Mouse (Mus musculus) kidney, postnatal 25 days (tissue): Measurements from ENCODE around the gene Cept1.

ENCODE experiments used
- DNase-seq, 2 experiments: peaks; one replicate each; pipeline ENCODE4 v3.0.0; 2021; ENCODE audit warnings: mixed read lengths in 2 of 2

Cept1 gene

DNA sequence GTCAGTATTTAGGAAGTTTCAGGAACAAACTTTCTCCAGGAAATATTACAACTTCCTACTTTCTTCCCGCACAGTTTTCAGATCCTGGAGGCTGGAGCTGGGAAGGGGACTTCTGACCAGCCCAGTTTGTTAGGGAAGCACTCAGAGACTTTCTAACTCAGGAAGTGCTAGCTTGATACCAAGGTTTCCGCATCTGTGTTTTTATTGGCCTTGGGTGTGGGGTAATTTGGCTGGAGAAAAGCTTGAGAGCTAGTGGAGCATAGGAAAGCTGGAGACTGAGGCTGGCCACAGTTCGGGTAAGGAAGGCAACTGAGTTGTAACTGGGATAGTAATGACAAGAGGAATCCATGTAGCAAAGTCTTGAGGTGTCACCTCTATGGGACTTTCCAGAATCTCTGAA is 53.7 kb downstream of the Cept1 start:
- DNase-seq, result no peak

DNA sequence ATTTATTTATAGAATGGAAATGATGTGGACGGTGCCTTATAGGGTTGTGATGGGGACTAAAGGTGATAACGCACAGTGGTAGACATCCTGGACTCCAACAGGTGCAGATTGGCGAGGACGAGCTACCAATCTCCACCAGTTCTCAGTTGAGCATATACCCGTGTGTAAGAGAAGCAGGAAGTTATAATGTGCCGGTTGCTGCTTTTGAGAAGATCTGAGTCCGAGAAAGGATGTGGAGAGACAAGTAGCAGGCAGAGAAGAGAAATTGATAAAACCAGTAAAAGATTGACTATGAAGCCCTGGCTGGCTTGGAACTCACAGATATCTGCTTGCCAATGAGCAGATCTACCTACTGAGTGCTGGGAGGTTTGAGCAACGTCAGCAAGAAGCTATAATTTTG is 54.4 kb downstream of the Cept1 start:
- no peak for DNase-seq

DNA sequence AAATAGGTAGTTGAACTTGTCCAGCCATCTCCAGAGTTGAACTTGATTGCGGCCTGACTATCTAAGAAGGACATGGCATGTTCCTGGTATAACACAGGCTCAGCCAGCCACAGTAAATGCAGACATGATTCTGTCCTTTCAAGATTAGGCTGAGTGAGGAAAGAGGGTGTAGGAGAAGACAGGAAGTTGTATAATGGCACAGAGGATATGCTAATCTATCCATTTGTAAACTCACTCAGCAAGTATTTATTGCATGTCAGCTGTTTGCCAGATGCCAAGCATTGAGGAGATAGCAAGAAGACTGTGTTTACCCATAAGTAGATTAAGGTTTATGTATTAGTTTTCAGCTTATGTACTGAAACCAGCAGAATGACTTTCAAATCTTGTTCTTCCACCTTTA is 54.9 kb downstream of the Cept1 start:
- DNase-seq, result no peak

DNA sequence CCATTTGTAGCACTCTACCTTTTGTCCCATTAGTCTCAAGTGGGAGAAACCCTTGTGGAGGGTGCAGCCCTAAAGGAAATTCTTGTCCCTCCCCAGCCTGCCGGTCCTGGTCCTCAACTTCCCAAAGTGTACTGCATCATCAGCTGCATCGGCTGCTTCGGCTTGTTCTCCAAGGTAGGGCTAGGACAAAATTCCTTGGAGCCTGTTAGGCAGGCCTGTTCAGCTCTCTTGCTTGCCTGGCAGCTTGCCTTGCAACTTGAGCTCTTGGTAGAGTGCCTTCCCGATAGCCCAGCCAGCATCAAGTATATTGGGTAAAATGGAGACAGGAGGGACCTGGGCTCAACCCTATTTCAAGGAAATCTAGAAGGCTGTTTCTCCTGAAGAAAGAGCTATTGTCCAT is 57.4 kb downstream of the Cept1 start:
- DNase-seq, result no peak

DNA sequence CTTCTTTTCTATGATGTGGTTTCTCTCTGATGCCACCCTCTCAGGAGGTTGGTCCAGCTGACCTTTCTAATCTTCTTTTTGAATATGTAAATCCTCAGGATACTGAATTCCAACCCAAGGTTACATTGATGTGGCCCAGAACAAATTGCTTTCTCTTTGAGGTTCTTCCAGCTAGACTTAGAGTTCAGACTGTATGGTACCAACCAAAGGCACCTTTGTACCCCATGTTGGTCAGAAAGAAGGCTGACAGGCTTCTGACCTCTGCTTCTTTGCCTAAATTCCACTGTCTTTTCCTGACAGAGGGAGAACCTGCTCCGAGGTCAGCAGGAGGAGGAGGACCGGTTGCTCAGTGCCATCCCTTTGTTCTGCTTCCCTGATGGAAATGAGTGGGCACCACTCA is 60.1 kb downstream of the Cept1 start:
- no peak for DNase-seq

DNA sequence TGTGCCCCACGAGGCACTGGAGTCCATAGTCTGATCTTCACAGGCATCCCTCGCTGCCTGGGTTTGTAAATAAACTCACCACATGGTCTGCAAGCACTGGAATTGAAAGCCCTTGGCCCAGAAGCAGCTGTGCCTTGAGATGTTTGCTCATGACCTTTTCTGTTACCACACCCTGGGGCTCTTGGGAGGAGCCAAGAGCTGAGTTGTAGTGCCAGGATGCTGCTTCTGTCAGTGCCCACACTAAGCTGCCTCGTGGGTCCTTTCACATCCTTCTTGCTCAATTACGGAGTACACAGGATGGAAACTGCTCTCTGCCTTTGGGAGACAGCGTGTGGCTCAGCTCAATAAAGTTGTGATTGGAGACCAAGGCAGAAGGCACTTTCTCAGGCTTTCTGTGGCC is 61.8 kb downstream of the Cept1 start:
- DNase-seq, result no peak

DNA sequence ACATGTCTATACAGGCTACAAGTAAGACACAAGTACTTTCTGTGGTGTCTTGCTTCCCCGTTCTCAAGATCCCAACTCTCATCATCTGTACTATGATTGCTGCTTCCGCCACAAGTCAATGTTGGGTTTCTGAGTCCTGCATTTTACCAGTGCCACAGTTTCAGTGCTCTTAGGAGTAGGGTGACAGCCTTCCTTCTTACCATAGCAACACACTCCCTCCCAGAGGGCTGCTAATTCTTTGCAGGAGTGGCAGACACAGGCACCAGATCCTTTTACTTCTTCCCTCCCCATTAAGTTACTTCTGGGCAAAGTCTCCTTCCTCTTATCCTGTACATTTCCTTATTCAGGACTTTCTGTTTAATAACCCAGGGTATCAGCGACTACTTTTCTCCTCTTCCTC is 62.7 kb downstream of the Cept1 start:
- DNase-seq, result no peak

DNA sequence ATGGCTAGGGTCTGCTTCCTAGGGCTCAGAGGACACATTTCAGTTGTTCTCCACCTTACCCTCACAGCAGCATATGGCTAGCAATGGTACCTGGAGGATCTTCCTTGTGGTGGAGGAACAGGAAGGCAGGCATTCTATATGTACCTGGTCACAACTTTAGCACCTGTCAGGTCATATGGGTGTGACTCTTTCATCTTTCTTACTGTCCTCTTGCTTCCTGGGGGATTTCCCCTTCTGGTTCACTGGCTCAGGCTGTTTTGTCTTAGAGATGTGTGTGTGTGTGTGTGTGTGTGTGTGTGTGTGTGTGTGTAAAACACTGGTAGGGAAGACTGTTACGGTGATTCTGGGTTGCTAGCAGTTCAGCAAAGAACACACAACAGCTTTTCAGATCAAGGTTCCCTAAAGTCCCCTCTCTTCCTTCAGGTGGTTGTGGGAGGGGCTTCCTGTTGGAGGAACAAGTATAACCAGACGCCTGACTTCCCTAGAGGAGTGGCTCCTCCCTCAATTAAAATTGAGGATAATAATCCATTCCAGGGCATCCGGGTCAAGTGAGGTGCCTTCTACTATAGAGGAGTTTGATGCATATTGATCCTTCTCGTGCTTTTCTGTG is 63.7 kb downstream of the Cept1 start:
- no peak for DNase-seq

DNA sequence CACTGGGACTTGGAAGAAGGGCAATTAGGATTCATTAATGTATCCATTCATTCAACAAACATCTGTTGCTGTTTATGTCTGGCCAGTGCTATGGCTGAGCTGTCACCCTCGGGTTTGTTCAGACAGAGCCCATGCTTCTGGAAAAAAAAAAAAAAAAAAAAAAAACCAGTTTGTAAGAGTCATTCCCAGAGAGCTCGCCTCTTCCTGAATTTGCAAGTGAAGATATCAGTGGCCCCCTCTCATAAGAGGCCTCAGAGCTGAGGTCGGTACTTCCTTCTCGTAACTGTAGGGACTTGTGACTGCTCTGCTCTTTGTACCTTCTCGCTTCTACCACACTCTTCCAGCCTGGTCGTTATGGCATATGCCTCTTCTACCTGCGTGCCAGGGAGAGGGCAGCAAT is 64.3 kb downstream of the Cept1 start:
- no peak for DNase-seq

DNA sequence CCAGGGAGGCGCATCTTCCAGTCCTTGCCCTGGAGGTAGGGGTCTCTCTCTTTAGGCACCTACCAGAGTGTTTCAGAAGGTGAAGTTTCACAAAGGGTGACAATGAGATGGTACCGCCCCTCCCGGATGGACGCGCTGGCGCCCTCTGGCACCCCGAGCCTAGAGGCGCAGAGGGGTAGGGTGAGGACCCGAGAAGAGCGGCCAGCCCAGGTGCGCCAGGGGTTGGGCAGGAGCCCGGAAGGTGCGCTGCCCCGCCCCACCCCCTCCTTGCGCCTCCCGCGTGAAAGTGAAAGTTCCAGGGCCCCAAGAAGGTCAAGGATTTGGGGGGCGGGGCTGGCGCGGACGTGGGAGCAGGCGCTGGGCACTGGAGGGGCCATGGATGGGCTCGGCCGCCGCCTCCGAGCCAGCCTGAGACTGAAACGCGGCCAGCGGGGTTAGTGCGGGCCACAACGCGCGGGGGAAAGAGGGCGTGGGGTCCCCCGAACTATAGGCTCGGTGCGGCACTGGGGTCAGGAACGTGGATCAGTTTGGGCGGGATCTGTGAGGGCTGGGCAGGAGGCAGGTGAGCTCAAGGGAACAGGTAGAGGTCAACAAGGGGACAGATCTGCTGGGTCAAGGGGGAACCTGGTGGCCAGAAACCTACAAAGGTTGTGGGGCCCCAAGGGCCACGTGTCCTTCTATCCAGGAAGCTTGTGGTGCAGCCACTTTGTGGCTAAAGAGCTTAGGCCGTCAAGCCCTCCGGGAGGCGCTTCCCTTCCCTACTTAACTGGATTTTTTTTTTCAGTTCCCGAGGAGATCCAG is 65.1 kb downstream of the Cept1 start, which contains the start of gene Dennd2d:
Gene Dennd2d, plus strand, starts transcription at position 125 of the 801 bp plus-strand sequence.
- DNase-seq, result peak; percentile 67 to 81

DNA sequence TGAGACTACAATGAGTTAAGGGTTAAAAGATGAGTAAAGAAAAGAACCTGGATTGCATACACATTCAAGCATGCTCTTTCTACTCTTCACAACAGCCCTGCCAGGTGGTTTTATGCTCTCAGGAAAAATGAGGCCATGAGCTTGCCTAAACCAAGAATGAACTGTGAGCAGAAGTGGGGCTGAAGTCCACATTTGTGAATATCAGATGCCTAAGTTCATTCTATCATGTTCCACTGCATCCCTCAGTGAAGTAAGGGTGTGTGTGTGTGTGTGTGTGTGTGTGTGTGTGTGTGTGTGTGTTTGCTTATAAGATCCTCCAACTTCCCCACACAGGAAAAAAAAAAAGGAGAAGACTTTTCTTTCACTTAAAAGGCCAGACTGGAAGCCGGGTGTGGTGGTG is 70.7 kb downstream of the Cept1 start:
- DNase-seq, result no peak

DNA sequence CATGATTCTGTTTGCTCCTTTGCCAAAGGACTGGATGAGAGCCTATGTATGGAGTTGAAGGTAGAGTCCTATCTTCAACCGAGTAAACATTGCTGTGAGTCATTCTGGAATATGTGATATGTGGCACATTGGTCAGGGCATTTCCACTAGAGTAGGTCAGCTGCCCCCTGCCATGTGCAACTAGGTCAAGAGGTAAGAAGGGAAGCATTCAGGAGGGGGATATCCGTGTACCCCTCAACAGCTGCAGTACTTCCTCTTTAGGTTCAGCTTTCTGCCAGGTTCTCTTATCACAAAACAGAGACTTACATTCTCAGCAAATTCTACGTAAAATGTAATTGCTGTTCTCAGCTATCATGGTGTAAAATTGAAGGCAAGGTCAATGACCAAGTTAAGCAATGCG is 73.4 kb downstream of the Cept1 start:
- DNase-seq, result no peak

DNA sequence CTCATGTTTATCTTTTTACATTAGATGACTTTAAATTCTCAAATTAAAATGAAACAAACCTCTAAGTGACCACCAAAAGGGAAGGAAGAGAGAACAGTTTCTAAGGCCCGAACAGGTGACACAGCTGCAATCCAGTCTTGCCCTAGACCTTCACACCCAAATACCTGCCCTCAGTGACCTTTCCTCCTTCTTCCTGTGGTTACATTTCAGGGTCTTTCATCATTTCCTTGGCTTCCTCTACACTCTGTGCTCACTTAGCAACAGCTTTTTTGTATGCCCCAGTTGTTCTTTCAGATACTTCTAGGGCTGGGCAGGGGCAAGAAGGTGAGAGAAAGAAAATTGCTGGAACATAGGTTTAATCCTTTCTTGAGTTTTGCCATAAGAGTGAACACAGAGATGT is 82.9 kb downstream of the Cept1 start:
- no peak for DNase-seq

DNA sequence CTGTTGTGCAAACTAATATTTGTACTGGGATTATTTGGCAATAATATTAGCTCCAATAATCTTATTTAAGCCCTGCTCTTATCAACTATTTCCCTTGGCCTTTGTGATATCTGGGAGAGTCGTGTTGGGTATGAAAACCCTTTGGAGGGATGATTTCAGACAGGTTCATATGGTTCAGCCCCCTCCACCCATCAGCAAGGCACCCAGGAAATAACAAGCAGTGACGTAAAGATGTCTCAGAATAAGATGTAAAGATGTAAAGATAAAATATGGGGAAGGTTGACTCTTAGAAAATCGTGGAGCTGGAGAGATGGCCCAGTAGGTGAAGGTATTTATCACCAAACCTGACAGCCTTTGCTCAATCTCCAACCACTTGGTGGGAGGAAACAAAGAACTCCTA is 85.1 kb downstream of the Cept1 start:
- DNase-seq, result no peak

DNA sequence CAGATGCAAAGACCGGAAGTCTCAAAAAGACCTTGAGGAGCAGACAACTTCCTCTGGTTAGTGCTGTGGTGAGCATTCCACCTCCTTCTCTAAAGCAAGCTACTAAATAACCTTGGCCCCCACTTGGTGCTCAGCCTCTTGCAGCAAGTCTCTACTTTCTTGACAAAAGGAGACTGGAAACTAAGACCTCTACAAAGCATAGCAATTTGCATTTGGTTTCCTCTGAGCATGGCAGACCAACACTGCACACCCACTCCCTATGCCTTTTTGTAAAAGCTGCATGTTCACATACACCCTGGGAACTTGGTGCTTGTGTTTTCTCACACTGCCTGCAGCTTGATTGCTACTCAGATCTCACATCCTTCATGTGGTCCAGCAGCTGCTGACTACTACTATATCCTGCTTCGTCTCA is 85.5 kb downstream of the Cept1 start:
- DNase-seq, result no peak

DNA sequence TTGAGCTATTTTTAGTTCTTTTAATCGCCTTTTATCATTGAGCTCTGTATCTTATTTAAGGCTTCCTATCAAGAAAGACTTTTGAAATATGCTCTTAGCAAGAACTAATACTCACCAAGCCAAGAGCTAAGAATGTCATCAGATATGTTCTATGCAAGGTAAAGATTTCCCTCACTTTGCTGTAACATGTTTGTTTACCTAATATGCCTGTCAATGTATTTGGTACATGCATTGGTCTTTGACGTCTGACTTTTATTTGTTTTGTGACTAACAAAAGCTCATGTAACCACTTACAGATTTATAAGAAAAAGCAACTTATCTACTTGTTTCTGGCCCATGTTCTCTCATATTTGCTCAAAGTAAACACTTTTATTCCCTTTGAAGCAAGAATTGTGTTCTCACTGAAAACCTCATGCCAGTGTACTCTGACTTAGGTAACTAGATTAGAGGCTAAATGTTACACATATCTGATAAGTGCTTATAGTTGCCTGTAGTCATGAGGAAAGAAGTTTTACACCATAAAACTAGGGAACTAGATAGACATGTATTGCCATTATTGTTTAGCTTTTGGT is 90.2 kb downstream of the Cept1 start:
- no peak for DNase-seq

DNA sequence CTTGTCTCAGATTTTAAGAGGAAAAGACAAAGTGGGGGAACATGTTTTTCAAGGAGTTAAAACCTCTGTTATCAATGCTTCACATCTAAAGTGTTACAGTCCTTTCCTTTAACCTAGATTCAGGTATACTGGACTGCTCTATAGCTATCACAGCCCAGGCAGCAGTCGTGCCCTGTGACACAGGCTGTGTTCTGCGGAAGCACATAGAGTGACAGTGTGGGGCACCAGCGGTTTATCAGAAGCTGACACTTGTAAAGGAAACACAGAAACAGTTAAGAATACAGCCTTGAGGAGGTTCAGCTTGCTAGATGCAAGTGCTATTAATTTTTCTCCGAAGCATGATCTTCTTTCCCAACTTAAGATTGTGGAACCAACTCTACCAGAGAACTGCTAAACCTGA is 95.0 kb downstream of the Cept1 start:
- no peak for DNase-seq
